Mouse (Mus musculus) heart, adult 2 months (tissue): ENCODE results near the gene Top1.

Experiments used
- CTCF ChIP-seq: fragments of 200-600 bp; IDR thresholded peaks from 2 replicates; pipeline ENCODE4 v1.8.1; 2022; ENCODE audit warnings: antibody characterized with exemption, mild to moderate bottlenecking, moderate library complexity
- EP300 ChIP-seq: fragments of 200-500 bp; IDR thresholded peaks from 2 replicates; pipeline ENCODE4 v1.6.1; 2011; ENCODE audit warnings: low read depth, low read length, control low read depth; ENCODE audit not compliant: insufficient read depth
- POLR2A ChIP-seq: fragments of 200-500 bp; IDR thresholded peaks from 2 replicates; pipeline ENCODE4 v1.6.1; 2011; ENCODE audit warnings: mild to moderate bottlenecking, low read depth, low read length, control low read depth; ENCODE audit not compliant: insufficient read depth

DNA sequence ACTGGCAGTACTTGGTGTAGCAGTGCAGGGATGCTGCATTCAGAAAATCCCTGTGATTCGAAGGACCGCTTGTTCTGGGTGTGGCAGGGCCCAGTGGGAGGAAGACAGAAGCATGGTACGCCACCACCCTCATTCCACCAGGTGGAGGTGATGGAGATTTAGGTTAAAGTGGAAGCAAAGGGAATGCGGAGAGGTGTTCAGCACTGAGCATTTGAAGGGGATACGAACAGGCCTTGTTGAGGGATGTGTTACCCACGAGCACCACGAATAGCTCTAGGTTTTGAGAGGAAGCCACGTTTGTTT, 16.2 kb upstream of the Top1 start:
- no peak for TF ChIP-seq POLR2A
- TF ChIP-seq CTCF = no peak
- TF ChIP-seq EP300 = no peak
